Mouse (Mus musculus) heart, embryonic 16.5 days (tissue): ENCODE results near the gene Ovol1. TPM values are rescaled to one million over a fixed set of nuclear protein-coding genes. Genes with fewer than 3 reads are reported as not detected.
A peak's percentile ranks its signal among the peaks of the same experiment; 100 is the strongest.

Experiments
- ATAC-seq: fragments of 200-750 bp; cut with Nextera tagmentation; replicated peaks from 2 replicates; pipeline ENCODE4 v1.8.0; 2017; ENCODE audit warnings: moderate number of reproducible peaks; ENCODE audit not compliant: insufficient read depth, low FRiP score; ENCODE audit errors: extremely low read depth
- H3K27ac ChIP-seq: fragments of 300-500 bp; sonication (generic); 2 replicates; pipeline ENCODE4 v1.5.1; 2014; ENCODE audit warnings: mild to moderate bottlenecking, low read length, control low read depth, moderate library complexity
- H3K27me3 ChIP-seq: fragments of 300-500 bp; sonication (generic); 2 replicates; pipeline ENCODE4 v1.6.1; 2014; ENCODE audit warnings: low read length, mixed read lengths; ENCODE audit not compliant: control insufficient read depth, insufficient read depth
- H3K36me3 ChIP-seq: fragments of 300-500 bp; sonication (generic); 2 replicates; pipeline ENCODE4 v1.6.1; 2014; ENCODE audit not compliant: control insufficient read depth, insufficient read depth
- H3K4me1 ChIP-seq: fragments of 300-500 bp; sonication (generic); 2 replicates; pipeline ENCODE4 v1.6.1; 2014; ENCODE audit warnings: low read length, mixed read lengths; ENCODE audit not compliant: control insufficient read depth, insufficient read depth
- H3K4me2 ChIP-seq: fragments of 300-500 bp; sonication (generic); 2 replicates; pipeline ENCODE4 v1.6.1; 2014; ENCODE audit warnings: low read depth, mild to moderate bottlenecking, control low read depth, low read length
- H3K4me3 ChIP-seq: fragments of 300-500 bp; sonication (generic); 2 replicates; pipeline ENCODE4 v1.5.1; 2014; ENCODE audit warnings: mild to moderate bottlenecking, control low read depth, low read length
- H3K9ac ChIP-seq: fragments of 300-500 bp; sonication (generic); 2 replicates; pipeline ENCODE4 v1.6.1; 2014; ENCODE audit warnings: low read length, control low read depth
- H3K9me3 ChIP-seq: fragments of 300-500 bp; sonication (generic); replicated peaks from 2 replicates; pipeline ENCODE4 v1.6.1; 2016; ENCODE audit warnings: low read length; ENCODE audit not compliant: control insufficient read depth
- WGBS: fragments of 180-500 bp; shearing (Covaris S2); extraction: QIAGEN DNeasy Blood & Tissue Kit; methylation state at CpG from one replicate; pipeline ENCODE4 v1.1.7; 2014; 5-methylcytosine and 5-hydroxymethylcytosine counted together
- polyA plus RNA-seq: library from polyadenylated mRNA; unstranded; fragments of >200 nt; fragmentation: Nextera tagmentation; extraction: Ambion mirVana; gene quantifications from 2 replicates; pipeline ENCODE4 v1.2.1, GENCODE M21; 2015

Ovol1 gene
- polyA plus RNA-seq, 1 experiment from 2014 or later = 0.54 TPM

- WGBS = 62% methylated on average over 3 of the region's 3 CpGs
- Histone ChIP-seq H3K27ac (no peak overlapping the region), H3K36me3 (no peaks in the 10 kb centered on the region), H3K4me1 (peaks cover 9% of the 10 kb centered on the region), H3K4me3 (no peak overlapping the region), H3K27me3 (peaks cover 75% of the 10 kb centered on the region), H3K9ac (no peak overlapping the region), H3K9me3 (no peaks in the 10 kb centered on the region), H3K4me2 (no peak overlapping the region)
- no peak for ATAC-seq
These were observed 1.4 kb upstream of the Ovol1 start for GRCm38 (mm10) chr19:5561886-5562285.

GRCm38 (mm10) chr19:5561252-5561790 lies 875 bp upstream of the Ovol1 start:
- Histone ChIP-seq H3K4me1 (peaks cover 9% of the 10 kb centered on the region), H3K27me3 (peaks cover 79% of the 10 kb centered on the region), H3K27ac (no peak overlapping the region), H3K9me3 (no peaks in the 10 kb centered on the region), H3K9ac (no peak overlapping the region), H3K36me3 (no peaks in the 10 kb centered on the region), H3K4me3 (peak overlapping the region; percentile 38), H3K4me2 (peak overlapping the region; percentile 57)
- WGBS = 21% methylated on average over 10 of the region's 10 CpGs
- no peak for ATAC-seq

- Histone ChIP-seq H3K27ac (no peak overlapping the region), H3K4me1 (peaks cover 9% of the 10 kb centered on the region), H3K4me3 (peak overlapping the region; percentile 38), H3K4me2 (peak overlapping the region; percentile 57), H3K27me3 (peaks cover 76% of the 10 kb centered on the region), H3K9ac (peak overlapping the region; percentile 6; the same call in 1 of the 2 replicates), H3K9me3 (no peaks in the 10 kb centered on the region), H3K36me3 (no peaks in the 10 kb centered on the region)
- no peak for ATAC-seq
- WGBS = under 1% methylated on average over 69 of the region's 69 CpGs
These were observed 602 bp downstream of the Ovol1 start for GRCm38 (mm10) chr19:5559631-5560456.

- H3K27ac ChIP-seq = no peak overlapping the region
- peaks cover 71% of the 10 kb centered on the region for H3K27me3 ChIP-seq
- H3K9ac ChIP-seq = no peak overlapping the region
- no peak for ATAC-seq
- H3K4me1 ChIP-seq = peaks cover 9% of the 10 kb centered on the region
- H3K9me3 ChIP-seq = no peaks in the 10 kb centered on the region
- H3K4me3 ChIP-seq = peak overlapping the region; percentile 38
- H3K36me3 ChIP-seq = no peaks in the 10 kb centered on the region
- peak overlapping the region; percentile 57; the same call in 1 of the 2 replicates for H3K4me2 ChIP-seq
- WGBS = 17% methylated on average over 8 of the region's 8 CpGs
These were observed 1.2 kb downstream of the Ovol1 start for GRCm38 (mm10) chr19:5559229-5559628.

GRCm38 (mm10) chr19:5558770-5559169 lies 1.7 kb downstream of the Ovol1 start:
- Histone ChIP-seq H3K36me3 (no peaks in the 10 kb centered on the region), H3K9ac (no peak overlapping the region), H3K4me1 (peaks cover 9% of the 10 kb centered on the region), H3K27me3 (peaks cover 66% of the 10 kb centered on the region), H3K4me3 (no peak overlapping the region), H3K9me3 (no peaks in the 10 kb centered on the region), H3K27ac (no peak overlapping the region), H3K4me2 (no peak overlapping the region)
- 70% methylated on average over 8 of the region's 8 CpGs for WGBS
- no peak for ATAC-seq

- Histone ChIP-seq H3K9me3 (no peaks in the 10 kb centered on the region), H3K36me3 (no peaks in the 10 kb centered on the region), H3K27me3 (peaks cover 62% of the 10 kb centered on the region), H3K4me3 (no peak overlapping the region), H3K4me1 (peaks cover 9% of the 10 kb centered on the region), H3K27ac (no peak overlapping the region), H3K9ac (no peak overlapping the region), H3K4me2 (no peak overlapping the region)
- no peak for ATAC-seq
- 49% methylated on average over 7 of the region's 7 CpGs for WGBS
These were observed 2.3 kb downstream of the Ovol1 start for GRCm38 (mm10) chr19:5558169-5558568.

- Histone ChIP-seq H3K9me3 (no peaks in the 10 kb centered on the region), H3K27me3 (peaks cover 26% of the 10 kb centered on the region), H3K4me3 (no peak overlapping the region), H3K4me1 (no peaks in the 10 kb centered on the region), H3K4me2 (no peak overlapping the region), H3K36me3 (no peaks in the 10 kb centered on the region), H3K9ac (no peak overlapping the region), H3K27ac (no peak overlapping the region)
- 77% methylated on average over 14 of the region's 14 CpGs for WGBS
- ATAC-seq = no peak
These were observed 6.2 kb downstream of the Ovol1 start for GRCm38 (mm10) chr19:5554212-5554611.

GRCm38 (mm10) chr19:5553802-5554201 lies 6.6 kb downstream of the Ovol1 start:
- 56% methylated on average over 8 of the region's 8 CpGs for WGBS
- Histone ChIP-seq H3K4me2 (no peak overlapping the region), H3K27ac (no peak overlapping the region), H3K9ac (no peak overlapping the region), H3K9me3 (no peaks in the 10 kb centered on the region), H3K4me1 (no peaks in the 10 kb centered on the region), H3K4me3 (no peak overlapping the region), H3K36me3 (no peaks in the 10 kb centered on the region), H3K27me3 (peaks cover 23% of the 10 kb centered on the region)
- ATAC-seq = no peak

- Histone ChIP-seq H3K9me3 (no peaks in the 10 kb centered on the region), H3K36me3 (no peaks in the 10 kb centered on the region), H3K4me1 (no peaks in the 10 kb centered on the region), H3K27me3 (no peaks in the 10 kb centered on the region), H3K9ac (no peak overlapping the region), H3K4me3 (no peak overlapping the region), H3K4me2 (no peak overlapping the region), H3K27ac (no peak overlapping the region)
- WGBS = 52% methylated on average over 4 of the region's 4 CpGs
- ATAC-seq = 0 out of 2 replicates have a peak, but pooled peaks have one; percentile 10
These were observed 12.9 kb downstream of the Ovol1 start for GRCm38 (mm10) chr19:5547471-5548056.
